Mouse (Mus musculus) urinary bladder, adult 2 months (tissue): Measurements from ENCODE around the gene Chst3. TPM values are rescaled to one million over a fixed set of nuclear protein-coding genes. Genes with fewer than 3 reads are reported as not detected.
"Not testable (repeated sequence)": the region's sequence is repeated elsewhere in the genome, so short reads cannot be mapped to it uniquely, and the experiment has no call there.

Experiments
- DNase-seq: peaks from one replicate; pipeline ENCODE4 v3.0.0; 2022; ENCODE audit warnings: low spot score
- polyA plus RNA-seq: library from polyadenylated mRNA; depleted of rRNA; stranded (reverse); fragments of >200 nt; gene quantifications from 2 replicates; pipeline ENCODE4 v1.2.3, GENCODE M21; 2012

The Chst3 gene
- polyA plus RNA-seq, 1 experiment = 0.58 TPM

DNA sequence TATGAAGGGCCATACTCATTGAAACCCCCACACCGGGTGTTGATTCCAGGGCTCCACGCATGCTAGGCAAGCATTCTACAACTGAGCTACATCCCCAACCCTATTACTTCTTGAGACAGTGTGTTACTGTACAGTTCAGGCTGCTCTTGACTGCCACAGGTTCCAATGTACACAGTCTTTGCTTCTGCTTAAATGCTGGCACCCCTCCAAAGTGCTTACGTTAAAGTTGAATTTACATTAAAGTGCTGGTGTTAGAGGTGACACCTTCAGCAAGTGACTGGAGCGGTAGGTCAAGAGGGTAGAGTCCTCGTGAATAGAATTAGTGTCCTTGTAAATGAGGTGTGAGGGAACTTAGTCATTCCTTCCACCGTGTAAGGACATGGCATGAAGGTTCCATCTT lies 19.7 kb downstream of the Chst3 start:
- DNase-seq = no peak

DNA sequence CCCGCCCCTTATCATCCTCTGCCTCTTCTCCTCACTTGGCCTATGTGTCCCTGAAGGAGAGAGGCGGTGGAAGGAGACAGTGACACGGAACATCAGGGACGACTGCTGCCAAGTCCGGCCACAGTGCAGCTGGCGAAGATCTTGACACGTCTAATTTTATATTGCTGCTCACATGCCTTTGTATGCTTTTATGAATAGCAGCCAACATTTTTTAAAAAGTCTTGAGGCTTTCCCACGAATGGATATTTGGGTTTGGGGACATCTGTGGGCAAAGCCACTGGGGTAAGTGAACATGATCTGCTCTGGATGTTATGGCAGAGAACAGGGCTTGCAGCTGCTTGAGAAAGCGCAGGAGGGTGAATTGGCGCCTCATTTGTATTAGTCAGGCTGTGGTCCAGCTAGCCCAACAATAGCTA lies 21.6 kb downstream of the Chst3 start:
- DNase-seq = no peak

GRCm38 (mm10) chr10:60196971-60197370 lies 22.1 kb downstream of the Chst3 start:
- DNase-seq = no peak

- DNase-seq = no peak
Observed at GRCm38 (mm10) chr10:60195087-60195486, 24.0 kb downstream of the Chst3 start.

DNA sequence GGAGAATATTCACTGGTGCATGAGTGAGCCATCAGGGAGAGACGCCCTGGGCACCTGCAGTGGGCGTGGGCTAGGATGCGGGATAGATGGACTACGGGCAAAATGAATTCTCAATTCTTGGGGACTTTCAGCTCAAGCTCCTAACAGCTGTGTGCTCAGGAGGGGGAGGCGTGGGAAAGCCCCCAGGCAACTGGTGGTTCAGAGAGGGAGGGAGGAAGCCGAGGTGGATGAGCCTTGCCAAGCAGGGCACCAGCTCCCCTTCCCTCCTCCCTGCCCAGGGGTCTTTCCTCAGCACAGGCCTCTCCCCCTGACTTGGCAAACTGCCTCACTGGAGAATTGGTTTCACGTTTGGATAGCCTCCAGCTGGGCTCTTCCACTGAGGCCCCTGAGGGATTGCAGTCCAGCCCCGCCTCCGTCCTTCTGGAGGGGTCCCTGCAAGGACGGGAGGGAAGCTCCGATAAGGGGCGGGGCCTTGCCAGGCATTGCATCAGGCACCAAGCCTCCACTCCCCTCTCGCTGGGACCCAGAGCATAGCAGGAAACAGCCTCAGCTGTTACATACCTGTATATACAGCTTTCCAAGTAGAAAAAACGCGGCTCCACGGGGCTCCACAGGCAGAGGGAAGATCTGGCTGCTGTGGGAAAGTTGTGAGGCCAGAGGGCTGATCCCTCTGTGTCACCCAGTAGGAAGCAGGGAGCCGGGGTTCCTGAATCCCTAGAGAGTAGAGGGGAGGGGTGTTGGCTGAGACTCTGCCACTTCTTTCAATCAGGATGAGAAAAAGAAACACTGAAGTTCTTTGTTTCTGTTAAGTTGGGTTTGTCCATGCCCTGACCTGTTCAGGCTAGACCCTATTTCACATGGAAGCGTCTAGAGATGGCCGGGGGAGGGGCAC lies 25.3 kb downstream of the Chst3 start:
- no peak for DNase-seq

- DNase-seq = peak; percentile 58
Observed at GRCm38 (mm10) chr10:60191796-60192195, 27.3 kb downstream of the Chst3 start.

DNA sequence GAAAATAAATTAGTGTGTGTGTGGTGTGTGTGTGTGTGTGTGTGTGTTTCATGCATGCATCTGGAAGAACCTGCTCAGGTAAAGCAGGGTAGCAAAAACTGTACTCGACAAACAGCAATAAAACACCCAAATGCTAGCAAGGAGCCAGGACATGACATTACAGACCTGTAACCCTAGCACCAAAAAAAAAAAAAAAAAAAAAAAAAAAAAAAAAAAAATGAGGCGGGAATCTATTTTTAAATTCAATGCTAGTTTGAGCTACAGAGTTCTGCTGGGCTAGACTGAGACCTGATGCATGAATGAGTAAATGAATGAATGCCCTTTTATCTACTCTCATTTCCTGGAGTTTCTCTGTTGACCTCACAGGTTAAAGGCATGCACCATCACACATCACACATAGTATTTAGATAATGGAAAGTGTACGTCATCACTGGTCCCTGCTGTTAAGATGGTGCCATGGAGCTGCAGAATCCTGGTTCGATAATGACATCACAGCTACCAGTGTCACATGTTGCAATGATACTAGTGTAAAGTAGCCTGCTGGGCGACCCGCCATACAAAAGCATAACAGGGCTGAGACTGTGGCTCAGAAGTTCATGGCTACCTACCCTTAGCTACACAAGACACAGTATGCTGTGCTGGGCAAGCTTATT lies 29.4 kb downstream of the Chst3 start:
- no peak for DNase-seq

GRCm38 (mm10) chr10:60186191-60186945 lies 32.7 kb downstream of the Chst3 start:
- DNase-seq = no peak

- DNase-seq = no peak
Observed at GRCm38 (mm10) chr10:60185023-60185709, 33.9 kb downstream of the Chst3 start.

DNA sequence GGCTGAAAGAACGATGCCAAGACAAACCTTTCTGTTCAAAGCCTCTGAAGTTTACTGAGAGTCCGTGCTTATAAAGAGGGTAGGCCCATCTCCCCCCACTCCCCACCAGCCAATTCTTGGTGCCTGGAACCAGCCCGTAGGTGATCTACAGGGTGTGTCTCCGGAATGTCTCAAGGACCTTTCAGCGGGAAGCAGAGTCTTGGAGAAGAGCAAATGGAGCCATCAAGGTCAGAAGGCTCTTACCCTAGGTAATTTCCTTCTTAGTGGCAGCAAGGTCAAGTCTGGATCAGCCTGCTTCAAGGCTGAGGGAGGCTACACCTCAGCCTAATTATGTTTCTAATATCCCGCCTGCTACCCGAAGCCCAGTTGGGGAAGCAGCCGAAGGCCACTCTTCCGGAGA lies 43.8 kb downstream of the Chst3 start:
- not testable (repeated sequence) for DNase-seq

- no peak for DNase-seq
Observed at GRCm38 (mm10) chr10:60174506-60174905, 44.6 kb downstream of the Chst3 start.

GRCm38 (mm10) chr10:60173035-60173434 lies 46.0 kb downstream of the Chst3 start:
- no peak for DNase-seq

DNA sequence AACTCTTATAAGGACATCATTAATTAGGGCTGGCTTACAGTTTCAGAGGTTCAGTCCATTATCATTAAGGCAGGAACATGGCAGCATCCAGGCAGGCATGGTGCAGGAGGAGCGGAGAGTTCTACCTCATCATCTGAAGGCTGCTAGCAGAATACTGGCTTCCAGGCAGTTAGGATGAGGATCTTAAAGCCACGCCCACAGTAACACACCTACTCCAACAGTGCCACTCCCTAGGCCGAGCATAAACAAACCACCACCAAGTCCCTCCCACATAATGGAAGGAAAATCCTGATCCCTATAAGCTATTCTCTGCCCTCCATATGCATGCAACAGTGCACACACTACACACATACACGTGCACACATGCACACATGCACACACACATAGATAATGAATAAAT lies 46.8 kb downstream of the Chst3 start:
- DNase-seq = no peak

- DNase-seq = no peak
Observed at GRCm38 (mm10) chr10:60171368-60171767, 47.7 kb downstream of the Chst3 start.

- no peak for DNase-seq
Observed at GRCm38 (mm10) chr10:60170326-60171089, 48.6 kb downstream of the Chst3 start.

GRCm38 (mm10) chr10:60168960-60169359 lies 50.1 kb downstream of the Chst3 start:
- no peak for DNase-seq

GRCm38 (mm10) chr10:60168306-60168705 lies 50.8 kb downstream of the Chst3 start:
- no peak for DNase-seq

DNA sequence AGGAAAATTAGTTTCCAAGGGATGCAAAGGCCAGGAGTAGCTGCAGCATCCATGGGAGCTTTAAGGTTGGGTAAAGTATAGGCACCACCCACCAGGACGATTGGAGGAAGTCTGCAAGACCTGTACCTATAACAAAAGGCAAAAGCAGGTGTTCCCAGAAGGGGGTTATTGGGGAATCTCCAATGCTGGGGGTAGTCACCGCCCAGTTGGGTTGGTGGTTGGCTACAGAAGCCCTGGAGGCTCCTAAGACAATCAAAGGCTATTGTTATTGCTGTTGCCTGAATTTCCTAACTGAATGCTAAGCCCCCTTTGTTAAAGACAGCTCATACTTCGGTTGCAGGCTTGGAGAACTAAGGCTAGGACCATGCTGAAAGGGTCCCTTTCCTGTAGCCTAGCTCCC lies 53.0 kb downstream of the Chst3 start:
- no peak for DNase-seq

- no peak for DNase-seq
Observed at GRCm38 (mm10) chr10:60164869-60165268, 54.2 kb downstream of the Chst3 start.

DNA sequence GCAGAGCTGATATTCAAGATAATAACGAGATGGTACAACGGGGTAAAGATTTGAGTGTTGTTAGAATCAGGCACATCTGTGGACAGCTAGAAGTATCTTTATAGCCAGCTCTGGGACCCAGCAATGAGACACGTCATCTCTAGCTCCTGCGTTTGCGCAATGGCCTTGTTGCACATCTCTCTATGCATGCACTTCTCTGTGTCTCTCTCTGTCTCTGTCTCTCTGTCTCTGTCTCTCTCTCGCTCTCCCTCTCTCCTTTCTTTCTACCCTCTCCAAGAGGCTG lies 56.1 kb downstream of the Chst3 start:
- no peak for DNase-seq
